13 mouse cellular contexts compared by ENCODE assay signal in genomic region chr6:117032042-117032746, GRCm38 (mm10).
DNase-seq lines count a peak whose midpoint lies in the region; ATAC-seq lines count a peak whose summit lies in the region.
"Had no signal": no experiment of that assay in that cellular context is flagged by ENCODE, and none has a peak within 500 bp of the region (broad histone marks: within the 10 kb centered on the region; RNA-seq: fewer than 3 reads in every experiment).

No protein-coding gene starts in this region.

- H3K9ac ChIP-seq in forebrain, embryonic 14.5 days (ENCODE audit: low read length) = no peak overlapping the region
- H3K9ac ChIP-seq in forebrain, embryonic 15.5 days (replicated peaks) = no peak overlapping the region
- no peak overlapping the region for H3K9ac ChIP-seq in midbrain, embryonic 14.5 days (replicated peaks; ENCODE audit: low read length)
- H3K9ac ChIP-seq in midbrain, embryonic 13.5 days (replicated peaks) = no peak overlapping the region

- no peak overlapping the region for H3K4me3 ChIP-seq in forebrain, embryonic 14.5 days (ENCODE audit: low read depth, low read length)
- no peak overlapping the region for H3K4me3 ChIP-seq in forebrain, embryonic 15.5 days
- no peak overlapping the region for H3K4me3 ChIP-seq in midbrain, embryonic 14.5 days (replicated peaks; ENCODE audit: low read depth, low read length)
- H3K4me3 ChIP-seq in midbrain, embryonic 13.5 days (replicated peaks) = no peak overlapping the region

- no peak overlapping the region for H3K27ac ChIP-seq in forebrain, embryonic 14.5 days (ENCODE audit: low read depth, low read length)
- H3K27ac ChIP-seq in forebrain, embryonic 15.5 days (replicated peaks) = no peak overlapping the region
- H3K27ac ChIP-seq in midbrain, embryonic 14.5 days (replicated peaks; ENCODE audit: low read depth, low read length) = no peak overlapping the region
- H3K27ac ChIP-seq in midbrain, embryonic 13.5 days = no peak overlapping the region

- intact Hi-C loops in left cerebral cortex, postnatal 25 days (cut with DNase I) = no loop called here

- no peaks in the 10 kb centered on the region for H3K36me3 ChIP-seq in forebrain, embryonic 14.5 days (ENCODE audit: control insufficient read depth, insufficient read depth, low read length)
- no peaks in the 10 kb centered on the region for H3K36me3 ChIP-seq in forebrain, embryonic 15.5 days
- no peaks in the 10 kb centered on the region for H3K36me3 ChIP-seq in midbrain, embryonic 14.5 days (ENCODE audit: control insufficient read depth, insufficient read depth, low read length)
- H3K36me3 ChIP-seq in midbrain, embryonic 13.5 days = no peaks in the 10 kb centered on the region

- DNase-seq in forebrain, embryonic 14.5 days (ENCODE audit: low spot score) = peak; percentile 31
- peak; percentile 28 for DNase-seq in kidney, postnatal 10 days
- DNase-seq in kidney, adult 18-20 months = no peak
- peak; percentile 8 for DNase-seq in midbrain, embryonic 14.5 days
- DNase-seq in left cerebral cortex, postnatal 25 days (ENCODE audit: low spot score in 2 of 2) = no peak
- DNase-seq: cerebellum, postnatal 25 days; gastrocnemius, postnatal 36 days; lung, postnatal 14 days; right cerebral cortex, adult 18-20 months had no signal

- ATAC-seq in forebrain, embryonic 14.5 days = no peak
- ATAC-seq in forebrain, embryonic 15.5 days (replicated peaks) = no peak
- no peak for ATAC-seq in midbrain, embryonic 14.5 days (ENCODE audit: low FRiP score, low TSS enrichment)
- no peak for ATAC-seq in midbrain, embryonic 13.5 days
- ATAC-seq in inflammation-experienced regulatory T-cells, adult 6 months = no peak
- ATAC-seq: hindbrain, embryonic 16.5 days had no signal

- 73% methylated on average over 8 of the region's 8 CpGs for WGBS in forebrain, embryonic 14.5 days
- 68% methylated on average over 8 of the region's 8 CpGs for WGBS in forebrain, embryonic 15.5 days
- WGBS in midbrain, embryonic 14.5 days = 75% methylated on average over 8 of the region's 8 CpGs
- 70% methylated on average over 8 of the region's 8 CpGs for WGBS in midbrain, embryonic 13.5 days

- H3K9me3 ChIP-seq in forebrain, embryonic 14.5 days (replicated peaks; ENCODE audit: control insufficient read depth, low read length) = no peaks in the 10 kb centered on the region
- no peaks in the 10 kb centered on the region for H3K9me3 ChIP-seq in forebrain, embryonic 15.5 days
- no peaks in the 10 kb centered on the region for H3K9me3 ChIP-seq in midbrain, embryonic 14.5 days (ENCODE audit: control insufficient read depth, low read length)
- no peaks in the 10 kb centered on the region for H3K9me3 ChIP-seq in midbrain, embryonic 13.5 days

- H3K27me3 ChIP-seq in forebrain, embryonic 14.5 days (replicated peaks; ENCODE audit: control insufficient read depth, insufficient read depth, low read length) = no peaks in the 10 kb centered on the region
- no peaks in the 10 kb centered on the region for H3K27me3 ChIP-seq in forebrain, embryonic 15.5 days
- H3K27me3 ChIP-seq in midbrain, embryonic 14.5 days (ENCODE audit: control insufficient read depth, insufficient read depth, low read length) = no peaks in the 10 kb centered on the region
- no peaks in the 10 kb centered on the region for H3K27me3 ChIP-seq in midbrain, embryonic 13.5 days

- H3K4me1 ChIP-seq in forebrain, embryonic 14.5 days (ENCODE audit: control insufficient read depth, insufficient read depth, low read length) = no peaks in the 10 kb centered on the region
- H3K4me1 ChIP-seq in forebrain, embryonic 15.5 days = peaks cover 6% of the 10 kb centered on the region; the same call in 1 of the 2 replicates
- no peaks in the 10 kb centered on the region for H3K4me1 ChIP-seq in midbrain, embryonic 14.5 days (ENCODE audit: control insufficient read depth, insufficient read depth, low read length)
- no peaks in the 10 kb centered on the region for H3K4me1 ChIP-seq in midbrain, embryonic 13.5 days (replicated peaks)

- H3K4me2 ChIP-seq in forebrain, embryonic 14.5 days (ENCODE audit: low read length) = no peak overlapping the region
- H3K4me2 ChIP-seq in forebrain, embryonic 15.5 days (replicated peaks) = no peak overlapping the region
- H3K4me2 ChIP-seq in midbrain, embryonic 14.5 days (ENCODE audit: low read length) = no peak overlapping the region
- no peak overlapping the region for H3K4me2 ChIP-seq in midbrain, embryonic 13.5 days (replicated peaks)

Comparison
In these comparisons a context has a peak if more than half of its experiments do, and no peak if none do; other contexts are left out.
1. DNase-seq: peak in forebrain, embryonic 14.5 days (single experiment), kidney, postnatal 10 days (single experiment) and midbrain, embryonic 14.5 days (single experiment); none in kidney, adult 18-20 months (single experiment) and left cerebral cortex, postnatal 25 days (0 of 2).